Mouse (Mus musculus): ENCODE measurements at regions not wholly inside any gene's neighbourhood (a gene's known extent, or its start where the extent isn't known, plus 50 kb on each side); places are given as distances from the start of the nearest gene placed in this dataset.

Small RNA genes in the stretch of these regions (microRNA-seq; reads per million reads assigned to microRNA genes)
- gene Gm23881, result 0 reads per million in 2 experiments

Data from adrenal gland, adult 8-10 months (tissue).